In the genomic region with DNA sequence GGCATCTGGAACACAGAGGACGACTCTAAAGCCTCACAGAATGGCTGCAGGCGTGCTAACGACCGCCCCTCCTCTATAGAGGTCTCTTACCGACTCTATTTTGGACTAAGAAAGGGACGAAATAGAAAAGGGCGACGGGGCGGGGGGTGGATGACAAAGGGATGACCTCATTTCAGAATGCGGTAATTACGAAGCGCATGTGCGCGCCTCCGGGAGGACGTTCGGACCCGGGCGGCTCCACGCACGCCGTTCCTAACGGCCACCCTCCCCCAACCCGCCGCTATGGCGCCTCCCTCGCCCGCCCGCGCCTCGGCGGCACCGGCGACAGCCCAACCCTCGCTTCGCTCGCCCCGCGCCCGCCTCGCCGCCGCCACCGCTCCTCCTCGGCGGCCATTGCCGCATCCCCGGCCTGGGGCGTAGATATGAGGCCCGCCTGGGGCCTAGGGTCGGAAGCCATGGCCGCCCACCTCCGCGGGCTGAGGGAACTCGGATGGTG, we compare ENCODE assay signal across 8 mouse cellular contexts. TPM values are rescaled to one million over a fixed set of nuclear protein-coding genes. Genes with fewer than 3 reads are reported as not detected.
DNase-seq lines count a peak whose midpoint lies in the region; ATAC-seq and TF ChIP-seq lines count a peak whose summit lies in the region.

No protein-coding gene starts in this region.

- TF ChIP-seq POLR2A in thymus, adult 2 months (IDR thresholded peaks at IDR 0.05; ENCODE audit: control insufficient read depth, extremely low read depth, insufficient read depth, low read length, poor library complexity), result no peak

- ATAC-seq in intestine, embryonic 16.5 days, result peak; percentile 64
- peak; percentile 24 for ATAC-seq in megakaryocyte progenitor cell, adult 5-6 weeks (replicated peaks; ENCODE audit: poor library complexity)

- intact Hi-C loops in left cerebral cortex, postnatal 36 days (cut with DNase I), result loop anchor here (2.0 to 5.0 kb wide), 2 partner anchors 95 to 147 kb away; a partner anchor contains a TSS

- no peaks in the 10 kb centered on the region for H3K9me3 ChIP-seq in intestine, embryonic 16.5 days (ENCODE audit: control insufficient read depth, low read length)

- peak; percentile 48 for DNase-seq in thymus, adult 2 months
- DNase-seq in thymus, postnatal 36 days, result no peak
- peak; percentile 76 to 80 for DNase-seq in cerebellum, postnatal 36 days
- peak; percentile 28 to 58 for DNase-seq in frontal cortex, postnatal 25 days (ENCODE audit: low spot score in 2 of 2)
- peak; percentile 73 to 82 for DNase-seq in left cerebral cortex, postnatal 36 days (ENCODE audit: low spot score in 2 of 2)
- DNase-seq in splenic B cell, adult 2 months (ENCODE audit: low read depth, low spot score), result peak; percentile 67

- TF ChIP-seq CTCF in thymus, adult 2 months (IDR thresholded peaks at IDR 0.05; ENCODE audit: borderline replicate concordance, control insufficient read depth, extremely low read depth, insufficient read depth, low read length, poor library complexity), result no peak

- H3K27ac ChIP-seq in thymus, adult 2 months (ENCODE audit: control insufficient read depth, insufficient read depth, low read length), result peak overlapping the region; percentile 20
- peak overlapping the region; percentile 94 for H3K27ac ChIP-seq in intestine, embryonic 16.5 days (ENCODE audit: low read length)

- peak overlapping the region; percentile 100 for H3K9ac ChIP-seq in intestine, embryonic 16.5 days (ENCODE audit: low read depth, low read length)

- H3K4me3 ChIP-seq in thymus, adult 2 months (ENCODE audit: control insufficient read depth, insufficient read depth, low read length), result peak overlapping the region; percentile 84
- H3K4me3 ChIP-seq in intestine, embryonic 16.5 days (ENCODE audit: low read length), result peak overlapping the region; percentile 99

- peaks cover 23% of the 10 kb centered on the region for H3K36me3 ChIP-seq in thymus, adult 2 months (ENCODE audit: control insufficient read depth, insufficient read depth, low read length)
- H3K36me3 ChIP-seq in intestine, embryonic 16.5 days (ENCODE audit: control insufficient read depth, insufficient read depth, low read length), result peaks cover 6% of the 10 kb centered on the region; the same call in 1 of the 2 replicates
- peaks cover 15% of the 10 kb centered on the region for H3K36me3 ChIP-seq in splenic B cell, adult 2 months (ENCODE audit: control insufficient read depth, insufficient read depth, low read length, poor library complexity, severe bottlenecking)

- no peaks in the 10 kb centered on the region for H3K27me3 ChIP-seq in thymus, adult 2 months (ENCODE audit: control insufficient read depth, insufficient read depth, low read length)
- no peaks in the 10 kb centered on the region for H3K27me3 ChIP-seq in intestine, embryonic 16.5 days (replicated peaks; ENCODE audit: control insufficient read depth, insufficient read depth, low read length)
- no peaks in the 10 kb centered on the region for H3K27me3 ChIP-seq in splenic B cell, adult 2 months (ENCODE audit: control insufficient read depth, insufficient read depth, low read length, poor library complexity, severe bottlenecking)

- peaks cover 20% of the 10 kb centered on the region for H3K4me1 ChIP-seq in thymus, adult 2 months (replicated peaks; ENCODE audit: control insufficient read depth, insufficient read depth, low read length)
- H3K4me1 ChIP-seq in intestine, embryonic 16.5 days (ENCODE audit: control insufficient read depth, insufficient read depth, low read length), result peaks cover 11% of the 10 kb centered on the region

- WGBS in thymus, adult 2 months, result under 1% methylated on average over 55 of the region's 55 CpGs
- WGBS in intestine, embryonic 16.5 days, result under 1% methylated on average over 52 of the region's 55 CpGs

- peak overlapping the region; percentile 62 for H3K4me2 ChIP-seq in intestine, embryonic 16.5 days (ENCODE audit: low read depth, low read length)

RNA-seq across cellular contexts. Expression of a gene that starts 6.8 kb away (rescaled TPM):
- polyA plus RNA-seq in thymus, adult 2 months (2012; rRNA removed), result 168 and 181 TPM in 2 replicates
- polyA plus RNA-seq in intestine, embryonic 16.5 days (2015; fragmentation: Nextera tagmentation; extraction: Ambion mirVana), result 679 and 790 TPM in 2 replicates
- total RNA-seq in left cerebral cortex, postnatal 36 days (2021), result 1,000 to 10,000 TPM; 1,001 to 1,007 TPM
- 1,320 and 1,329 TPM in 2 replicates for total RNA-seq in megakaryocyte progenitor cell, adult 5-6 weeks (2015)
- total RNA-seq in megakaryocyte progenitor cell, adult 5-6 weeks (2017), result 1,319 and 1,619 TPM in 2 replicates

RNA-seq across cellular contexts. Expression of a gene that starts 13.3 kb away (rescaled TPM):
- 0.16 TPM in 1 of 2 replicates, not detected in the other for polyA plus RNA-seq in thymus, adult 2 months (2012; rRNA removed)
- polyA plus RNA-seq in intestine, embryonic 16.5 days (2015; fragmentation: Nextera tagmentation; extraction: Ambion mirVana), result not detected in 2 replicates
- total RNA-seq in left cerebral cortex, postnatal 36 days (2021), result not detected
- not detected in 2 replicates for total RNA-seq in megakaryocyte progenitor cell, adult 5-6 weeks (2015)
- total RNA-seq in megakaryocyte progenitor cell, adult 5-6 weeks (2017), result not detected in 2 replicates

RNA-seq across cellular contexts. Expression of a gene that starts 42.0 kb away (rescaled TPM):
- polyA plus RNA-seq in thymus, adult 2 months (2012; rRNA removed), result 29.9 and 31.7 TPM in 2 replicates
- 21.1 and 21.7 TPM in 2 replicates for polyA plus RNA-seq in intestine, embryonic 16.5 days (2015; fragmentation: Nextera tagmentation; extraction: Ambion mirVana)
- 10 to 100 TPM; 45.9 to 46.6 TPM for total RNA-seq in left cerebral cortex, postnatal 36 days (2021)
- 21.3 and 22.8 TPM in 2 replicates for total RNA-seq in megakaryocyte progenitor cell, adult 5-6 weeks (2015)
- 27.1 and 36.2 TPM in 2 replicates for total RNA-seq in megakaryocyte progenitor cell, adult 5-6 weeks (2017)

Comparison
In these comparisons a context has a peak if more than half of its experiments do, and no peak if none do; other contexts are left out.
1. DNase-seq: peak in thymus, adult 2 months (single experiment), cerebellum, postnatal 36 days (2 of 2), frontal cortex, postnatal 25 days (2 of 2), left cerebral cortex, postnatal 36 days (2 of 2) and splenic B cell, adult 2 months (single experiment); none in thymus, postnatal 36 days (0 of 2).